In genomic region chr3:121577032-121577591, GRCm38 (mm10) we compare ENCODE assay signal across 8 mouse cellular contexts. TPM values are rescaled to one million over a fixed set of nuclear protein-coding genes. Genes with fewer than 3 reads are reported as not detected.
DNase-seq lines count a peak whose midpoint lies in the region.

No protein-coding gene starts in this region.

- DNase-seq in testis, postnatal 10 days (ENCODE audit: low spot score), result peak; percentile 49
- DNase-seq in testis, postnatal 14 days (ENCODE audit: low spot score), result no peak
- DNase-seq in forelimb bud, embryonic 11.5 days (ENCODE audit: low read depth, low spot score), result peak; percentile 93
- peak; percentile 17 for DNase-seq in induced T-regulatory cell, adult 2 months (ENCODE audit: low read depth)
- DNase-seq in lung, adult 18-20 months, result peak; percentile 58 to 77
- peak; percentile 72 for DNase-seq in yolk sac, embryonic 10.5 days (ENCODE audit: low spot score)
- no peak for DNase-seq in layer of hippocampus, adult 11-12 months (ENCODE audit: low spot score)
- DNase-seq in left cerebral cortex, adult 8-10 months (ENCODE audit: low spot score in 2 of 2), result no peak

RNA-seq across cellular contexts. Expression of gene Slc44a3, which starts 44.9 kb away (rescaled TPM):
- total RNA-seq in left cerebral cortex, adult 8-10 months (2022), result under 1 TPM in 2 of 4 experiments, not detected in 2; 0.19 to 0.41 TPM

Comparison
In these comparisons a context has a peak if more than half of its experiments do, and no peak if none do; other contexts are left out.
1. DNase-seq: peak in testis, postnatal 10 days (single experiment), forelimb bud, embryonic 11.5 days (single experiment), induced T-regulatory cell, adult 2 months (single experiment), lung, adult 18-20 months (2 of 2) and yolk sac, embryonic 10.5 days (single experiment); none in testis, postnatal 14 days (single experiment), layer of hippocampus, adult 11-12 months (single experiment) and left cerebral cortex, adult 8-10 months (0 of 2).